Mouse (Mus musculus): ENCODE results near the gene Tmem62. TPM values are rescaled to one million over a fixed set of nuclear protein-coding genes. Genes with fewer than 3 reads are reported as not detected.

The Tmem62 gene
- total and polyA plus RNA-seq, 2 experiments from 2014 or later: 14.5 to 20.9 TPM

DNA sequence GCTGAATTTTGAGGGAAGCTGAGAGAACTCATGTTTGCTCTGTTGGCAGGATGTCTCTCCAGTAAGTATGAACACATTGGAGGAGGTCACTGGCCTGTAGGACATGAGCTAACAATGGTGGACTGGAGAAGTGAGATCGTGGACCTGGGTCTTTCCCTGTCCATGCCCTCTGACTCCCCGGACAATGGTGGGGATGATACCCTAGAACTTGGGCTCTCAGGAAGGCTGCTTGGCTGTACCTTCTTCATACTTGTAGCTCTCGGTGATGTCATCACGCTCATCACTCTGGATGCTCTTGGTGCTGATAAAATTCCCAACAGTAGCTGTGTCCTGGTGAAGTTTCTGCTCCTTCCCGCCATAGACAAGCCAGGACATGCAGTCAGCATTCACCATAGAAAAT, 75.4 kb downstream of the Tmem62 start:
- no peak for TF ChIP-seq CTCF (IDR thresholded peaks at IDR 0.05)
- DNase-seq (ENCODE audit: low spot score) (no peak), ATAC-seq (ENCODE audit: low FRiP score) (no peak)
- H3K9me3 ChIP-seq (ENCODE audit: low read length): no peaks in the 10 kb centered on the region
- H3K27me3 ChIP-seq (ENCODE audit: insufficient read depth, low read length): no peaks in the 10 kb centered on the region
- H3K4me3 ChIP-seq (ENCODE audit: low read depth, low read length): no peak overlapping the region
- no peak overlapping the region for H3K4me2 ChIP-seq (ENCODE audit: low read depth, low read length, poor library complexity, severe bottlenecking)
- no peak overlapping the region for H3K27ac ChIP-seq (ENCODE audit: low read depth, low read length)
- H3K9ac ChIP-seq (replicated peaks; ENCODE audit: low read length, poor library complexity, severe bottlenecking): no peak overlapping the region
- H3K36me3 ChIP-seq (ENCODE audit: insufficient read depth, low read length): no peaks in the 10 kb centered on the region
- H3K4me1 ChIP-seq (ENCODE audit: insufficient read depth, low read length): no peaks in the 10 kb centered on the region
- 86% methylated on average over 5 of the region's 5 CpGs for WGBS

DNA sequence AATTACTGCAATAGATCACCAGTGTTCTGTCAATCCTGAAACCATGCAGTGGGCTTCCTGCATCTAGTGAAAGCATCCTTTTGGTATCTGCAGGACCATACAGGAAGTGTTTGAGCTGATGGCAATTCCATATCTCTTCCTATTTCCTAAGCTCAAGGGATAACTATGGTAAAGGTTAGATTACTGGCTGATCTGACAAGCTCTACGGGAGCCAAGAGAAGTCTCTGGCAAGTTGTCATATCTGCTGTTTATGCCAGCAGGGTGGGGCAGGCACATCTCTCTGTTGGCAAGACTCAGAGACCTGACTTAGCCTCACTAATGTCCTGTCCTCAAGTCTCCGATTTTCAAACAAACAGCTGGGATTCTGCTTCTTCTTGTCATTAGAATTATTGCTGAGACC, 77.2 kb downstream of the Tmem62 start:
- Histone ChIP-seq H3K9ac (replicated peaks; ENCODE audit: low read length, poor library complexity, severe bottlenecking) (no peak overlapping the region), H3K27ac (ENCODE audit: low read depth, low read length) (no peak overlapping the region), H3K4me2 (ENCODE audit: low read depth, low read length, poor library complexity, severe bottlenecking) (no peak overlapping the region), H3K4me3 (ENCODE audit: low read depth, low read length) (no peak overlapping the region), H3K9me3 (ENCODE audit: low read length) (no peaks in the 10 kb centered on the region), H3K36me3 (ENCODE audit: insufficient read depth, low read length) (no peaks in the 10 kb centered on the region), H3K4me1 (ENCODE audit: insufficient read depth, low read length) (no peaks in the 10 kb centered on the region), H3K27me3 (ENCODE audit: insufficient read depth, low read length) (no peaks in the 10 kb centered on the region)
- DNase-seq (ENCODE audit: low spot score) (no peak), ATAC-seq (ENCODE audit: low FRiP score) (no peak)
- 77% methylated on average over 2 of the region's 2 CpGs for WGBS
- no peak for TF ChIP-seq CTCF (IDR thresholded peaks at IDR 0.05)

DNA sequence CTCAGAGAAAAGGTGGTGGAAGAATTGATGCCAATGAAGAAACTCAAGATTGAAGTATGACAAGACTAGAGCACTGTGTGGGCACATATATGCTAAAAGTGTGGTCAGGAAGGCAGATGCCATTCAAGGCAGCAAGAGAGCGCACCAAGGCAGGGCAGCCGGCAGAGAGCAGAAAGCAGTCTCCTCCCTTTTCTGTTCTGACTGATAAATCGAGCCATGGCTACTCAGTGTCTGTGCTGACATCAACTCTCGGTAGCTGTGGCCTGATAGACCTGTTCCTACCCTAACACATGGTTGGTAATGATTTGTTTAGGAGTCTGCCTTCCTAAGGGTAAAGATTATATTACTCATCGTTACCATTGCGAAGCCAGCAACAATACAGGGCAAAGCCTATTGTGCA, 79.1 kb downstream of the Tmem62 start:
- Histone ChIP-seq H3K27me3 (ENCODE audit: insufficient read depth, low read length) (no peaks in the 10 kb centered on the region), H3K4me1 (ENCODE audit: insufficient read depth, low read length) (no peaks in the 10 kb centered on the region), H3K27ac (ENCODE audit: low read depth, low read length) (no peak overlapping the region), H3K4me3 (ENCODE audit: low read depth, low read length) (no peak overlapping the region), H3K9ac (replicated peaks; ENCODE audit: low read length, poor library complexity, severe bottlenecking) (no peak overlapping the region), H3K4me2 (ENCODE audit: low read depth, low read length, poor library complexity, severe bottlenecking) (no peak overlapping the region), H3K36me3 (ENCODE audit: insufficient read depth, low read length) (no peaks in the 10 kb centered on the region), H3K9me3 (ENCODE audit: low read length) (no peaks in the 10 kb centered on the region)
- no peak for DNase-seq (ENCODE audit: low spot score)
- 92% methylated on average over 6 of the region's 6 CpGs for WGBS
- no peak for TF ChIP-seq CTCF (IDR thresholded peaks at IDR 0.05)
- ATAC-seq (ENCODE audit: low FRiP score): no peak

Small RNAs within 50 kb of the gene (microRNA-seq; reads per million reads assigned to microRNA genes)
- gene Gm44325 (ENCODE audit: borderline number of aligned reads): not detected

Other genes with a start within 250 kb of the Tmem62 start
- gene Cdan1, start 126.9 kb upstream of the Tmem62 start, total RNA-seq (2014; rRNA removed): 26.6 and 34.1 TPM in 2 replicates
- 4.8 and 6.3 TPM in 2 replicates for gene Cdan1, start 126.9 kb upstream of the Tmem62 start, polyA plus RNA-seq (2015; fragmentation: Nextera tagmentation; extraction: Ambion mirVana)
- gene Ttbk2, start 126.4 kb upstream of the Tmem62 start, total RNA-seq (2014; rRNA removed): 65.3 and 85.9 TPM in 2 replicates
- 7.4 and 8.7 TPM in 2 replicates for gene Ttbk2, start 126.4 kb upstream of the Tmem62 start, polyA plus RNA-seq (2015; fragmentation: Nextera tagmentation; extraction: Ambion mirVana)
- 31.0 and 34.0 TPM in 2 replicates for gene Ubr1, start 6.3 kb upstream of the Tmem62 start, total RNA-seq (2014; rRNA removed)
- 24.5 and 28.0 TPM in 2 replicates for gene Ubr1, start 6.3 kb upstream of the Tmem62 start, polyA plus RNA-seq (2015; fragmentation: Nextera tagmentation; extraction: Ambion mirVana)
- 51.9 and 65.7 TPM in 2 replicates for gene Ccndbp1, start 31.4 kb downstream of the Tmem62 start, total RNA-seq (2014; rRNA removed)
- 77.8 and 79.7 TPM in 2 replicates for gene Ccndbp1, start 31.4 kb downstream of the Tmem62 start, polyA plus RNA-seq (2015; fragmentation: Nextera tagmentation; extraction: Ambion mirVana)
- gene Epb42, start 60.1 kb downstream of the Tmem62 start, total RNA-seq (2014; rRNA removed): not detected in 2 replicates
- gene Epb42, start 60.1 kb downstream of the Tmem62 start, polyA plus RNA-seq (2015; fragmentation: Nextera tagmentation; extraction: Ambion mirVana): 0.12 TPM in 1 of 2 replicates, not detected in the other
- gene Tgm5, start 108.8 kb downstream of the Tmem62 start, total RNA-seq (2014; rRNA removed): 0.14 and 0.44 TPM in 2 replicates
- 0.11 and 0.32 TPM in 2 replicates for gene Tgm5, start 108.8 kb downstream of the Tmem62 start, polyA plus RNA-seq (2015; fragmentation: Nextera tagmentation; extraction: Ambion mirVana)
- not detected in 2 replicates for gene Tgm7, start 132.8 kb downstream of the Tmem62 start, total RNA-seq (2014; rRNA removed)
- not detected in 2 replicates for gene Tgm7, start 132.8 kb downstream of the Tmem62 start, polyA plus RNA-seq (2015; fragmentation: Nextera tagmentation; extraction: Ambion mirVana)
- 17.1 and 21.7 TPM in 2 replicates for gene Adal, start 163.4 kb downstream of the Tmem62 start, total RNA-seq (2014; rRNA removed)
- 18.2 and 19.1 TPM in 2 replicates for gene Adal, start 163.4 kb downstream of the Tmem62 start, polyA plus RNA-seq (2015; fragmentation: Nextera tagmentation; extraction: Ambion mirVana)
- gene Lcmt2, start 163.6 kb downstream of the Tmem62 start, total RNA-seq (2014; rRNA removed): 10.0 and 11.2 TPM in 2 replicates
- gene Lcmt2, start 163.6 kb downstream of the Tmem62 start, polyA plus RNA-seq (2015; fragmentation: Nextera tagmentation; extraction: Ambion mirVana): 13.5 and 14.8 TPM in 2 replicates
- gene Tubgcp4, start 193.6 kb downstream of the Tmem62 start, total RNA-seq (2014; rRNA removed): 35.8 and 38.2 TPM in 2 replicates
- 21.2 and 23.0 TPM in 2 replicates for gene Tubgcp4, start 193.6 kb downstream of the Tmem62 start, polyA plus RNA-seq (2015; fragmentation: Nextera tagmentation; extraction: Ambion mirVana)
- gene Zscan29, start 194.1 kb downstream of the Tmem62 start, total RNA-seq (2014; rRNA removed): 6.5 and 7.2 TPM in 2 replicates
- 4.5 and 4.8 TPM in 2 replicates for gene Zscan29, start 194.1 kb downstream of the Tmem62 start, polyA plus RNA-seq (2015; fragmentation: Nextera tagmentation; extraction: Ambion mirVana)

Measured in midbrain, postnatal 0 days (tissue).